Mouse (Mus musculus) limb, embryonic 11.5 days (tissue): Measurements from ENCODE around the gene Pth1r. TPM values are rescaled to one million over a fixed set of nuclear protein-coding genes. Genes with fewer than 3 reads are reported as not detected.
"Not testable (repeated sequence)": the region's sequence is repeated elsewhere in the genome, so short reads cannot be mapped to it uniquely, and the experiment has no call there.

Source experiments
- ATAC-seq: fragments of 200-750 bp; cut with Nextera tagmentation; 2 replicates; pipeline ENCODE4 v1.8.0; 2017; ENCODE audit warnings: low read depth; ENCODE audit not compliant: insufficient number of reproducible peaks, low FRiP score, low TSS enrichment
- DNase-seq: peaks from one replicate; pipeline ENCODE4 v3.0.0-alpha.2; 2015; ENCODE audit warnings: low spot score
- H3K27ac ChIP-seq: fragments of 300-500 bp; sonication (generic); replicated peaks from 2 replicates; pipeline ENCODE4 v1.5.1; 2014; ENCODE audit warnings: low read depth, mild to moderate bottlenecking, low read length
- H3K27me3 ChIP-seq: fragments of 300-500 bp; sonication (generic); 2 replicates; pipeline ENCODE4 v1.6.1; 2014; ENCODE audit warnings: mild to moderate bottlenecking, low read length, mixed read lengths; ENCODE audit not compliant: control insufficient read depth, insufficient read depth
- H3K36me3 ChIP-seq: fragments of 300-500 bp; sonication (generic); 2 replicates; pipeline ENCODE4 v1.6.1; 2014; ENCODE audit warnings: mild to moderate bottlenecking, low read length, moderate library complexity, mixed read lengths; ENCODE audit not compliant: control insufficient read depth, insufficient read depth
- H3K4me1 ChIP-seq: fragments of 300-500 bp; sonication (generic); 2 replicates; pipeline ENCODE4 v1.6.1; 2014; ENCODE audit warnings: low read length, mixed read lengths; ENCODE audit not compliant: control insufficient read depth, insufficient read depth
- H3K4me2 ChIP-seq: fragments of 300-500 bp; sonication (generic); 2 replicates; pipeline ENCODE4 v1.6.1; 2014; ENCODE audit warnings: low read depth, mild to moderate bottlenecking, moderate library complexity; ENCODE audit not compliant: severe bottlenecking
- H3K4me3 ChIP-seq: fragments of 300-500 bp; sonication (generic); 2 replicates; pipeline ENCODE4 v1.5.1; 2014; ENCODE audit warnings: low read depth, low read length
- H3K9ac ChIP-seq: fragments of 300-500 bp; sonication (generic); 2 replicates; pipeline ENCODE4 v1.6.1; 2014; ENCODE audit warnings: mild to moderate bottlenecking, low read length
- H3K9me3 ChIP-seq: fragments of 300-500 bp; sonication (generic); 2 replicates; pipeline ENCODE4 v1.6.1; 2016; ENCODE audit warnings: low read length; ENCODE audit not compliant: control insufficient read depth
- WGBS: fragments of 180-500 bp; shearing (Covaris S2); extraction: QIAGEN DNeasy Blood & Tissue Kit; methylation state at CpG from one replicate; pipeline ENCODE4 v1.1.7; 2014; 5-methylcytosine and 5-hydroxymethylcytosine counted together
- polyA plus RNA-seq: library from polyadenylated mRNA; unstranded; fragments of >200 nt; fragmentation: Nextera tagmentation; extraction: Ambion mirVana; gene quantifications from 2 replicates; pipeline ENCODE4 v1.2.1, GENCODE M21; 2014

The Pth1r gene
- polyA plus RNA-seq, 1 experiment from 2014 or later = 30.1 TPM

DNA sequence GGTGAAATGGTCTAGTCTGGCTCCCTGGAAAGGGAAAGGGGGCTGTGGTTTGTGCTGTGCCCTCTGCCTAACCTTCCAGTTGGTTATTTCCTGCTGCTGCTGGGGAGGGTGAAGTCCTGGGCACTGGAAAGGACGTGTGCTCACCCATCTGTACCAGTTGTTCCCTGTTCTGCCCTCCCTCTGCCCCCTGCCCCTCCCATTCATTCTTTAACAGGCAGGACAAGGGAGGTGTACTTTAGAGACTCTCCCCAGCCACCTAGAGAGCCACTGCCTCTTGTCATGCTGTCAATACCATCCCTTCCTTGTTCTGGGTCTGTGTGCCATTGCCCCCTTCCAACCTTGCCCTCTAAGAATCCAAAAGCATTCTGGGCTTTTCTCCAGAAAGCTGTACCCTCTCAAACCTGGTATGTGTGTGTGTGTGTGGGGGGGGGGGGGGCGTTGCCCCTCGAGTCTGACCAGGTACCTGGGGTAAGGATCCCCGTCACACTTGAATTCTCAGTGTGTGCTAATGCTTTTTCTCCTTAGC lies 63.3 kb downstream of the Pth1r start:
- ATAC-seq (no peak), DNase-seq (no peak)
- no peak overlapping the region for H3K9ac ChIP-seq
- H3K27ac ChIP-seq = no peak overlapping the region
- H3K4me1 ChIP-seq = peaks cover 6% of the 10 kb centered on the region; the same call in 1 of the 2 replicates
- H3K4me2 ChIP-seq = no peak overlapping the region
- no peak overlapping the region for H3K4me3 ChIP-seq
- 68% methylated on average over 4 of the region's 4 CpGs for WGBS
- no peaks in the 10 kb centered on the region for H3K9me3 ChIP-seq
- no peaks in the 10 kb centered on the region for H3K27me3 ChIP-seq
- H3K36me3 ChIP-seq = no peaks in the 10 kb centered on the region

- H3K36me3 ChIP-seq, DNase-seq, H3K9ac ChIP-seq, H3K4me2 ChIP-seq, ATAC-seq, H3K27ac ChIP-seq, H3K9me3 ChIP-seq, H3K27me3 ChIP-seq, H3K4me3 ChIP-seq, H3K4me1 ChIP-seq: not testable (repeated sequence)
- WGBS = 83% methylated on average over 3 of the region's 3 CpGs
These were observed 64.2 kb downstream of the Pth1r start for GRCm38 (mm10) chr9:110682697-110683096.

DNA sequence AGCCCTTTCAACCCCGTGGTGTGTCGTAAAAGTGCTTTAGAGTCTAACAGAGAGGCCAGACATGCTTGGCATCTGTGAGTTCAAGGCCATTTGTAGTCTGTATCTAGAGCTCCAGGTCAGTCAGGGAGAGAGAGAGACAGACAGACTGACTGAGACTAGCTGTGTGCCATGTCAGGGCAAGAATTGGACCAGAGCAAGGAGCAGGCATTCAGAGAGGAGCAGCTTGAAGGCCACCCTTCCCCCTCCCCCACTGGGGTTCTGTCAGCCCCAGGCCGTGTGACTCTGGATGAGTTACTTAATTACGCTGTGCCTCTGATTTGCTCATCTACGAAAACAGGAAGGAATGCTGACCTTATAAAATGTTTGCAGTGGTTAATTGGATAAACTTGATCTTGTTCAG lies 64.7 kb downstream of the Pth1r start:
- Histone ChIP-seq H3K4me3 (no peak overlapping the region), H3K4me1 (peaks cover 6% of the 10 kb centered on the region; the same call in 1 of the 2 replicates)
- 59% methylated on average over 5 of the region's 5 CpGs for WGBS

GRCm38 (mm10) chr9:110681817-110682216 lies 65.1 kb downstream of the Pth1r start:
- H3K4me3 ChIP-seq = no peak overlapping the region
- no peak overlapping the region for H3K27ac ChIP-seq
- WGBS = 85% methylated on average over 9 of the region's 9 CpGs
- H3K9me3 ChIP-seq = no peaks in the 10 kb centered on the region
- no peak overlapping the region for H3K9ac ChIP-seq
- no peak for ATAC-seq
- H3K27me3 ChIP-seq = no peaks in the 10 kb centered on the region
- peaks cover 6% of the 10 kb centered on the region; the same call in 1 of the 2 replicates for H3K4me1 ChIP-seq
- H3K36me3 ChIP-seq = no peaks in the 10 kb centered on the region
- no peak for DNase-seq
- H3K4me2 ChIP-seq = no peak overlapping the region

More for the DNA sequence above, 64.7 kb downstream of the Pth1r start:
- H3K27ac ChIP-seq = no peak overlapping the region
- no peak overlapping the region for H3K9ac ChIP-seq
- H3K9me3 ChIP-seq = no peaks in the 10 kb centered on the region
- no peak overlapping the region for H3K4me2 ChIP-seq
- H3K36me3 ChIP-seq = no peaks in the 10 kb centered on the region
- DNase-seq (no peak), ATAC-seq (no peak)
- H3K27me3 ChIP-seq = no peaks in the 10 kb centered on the region

DNA sequence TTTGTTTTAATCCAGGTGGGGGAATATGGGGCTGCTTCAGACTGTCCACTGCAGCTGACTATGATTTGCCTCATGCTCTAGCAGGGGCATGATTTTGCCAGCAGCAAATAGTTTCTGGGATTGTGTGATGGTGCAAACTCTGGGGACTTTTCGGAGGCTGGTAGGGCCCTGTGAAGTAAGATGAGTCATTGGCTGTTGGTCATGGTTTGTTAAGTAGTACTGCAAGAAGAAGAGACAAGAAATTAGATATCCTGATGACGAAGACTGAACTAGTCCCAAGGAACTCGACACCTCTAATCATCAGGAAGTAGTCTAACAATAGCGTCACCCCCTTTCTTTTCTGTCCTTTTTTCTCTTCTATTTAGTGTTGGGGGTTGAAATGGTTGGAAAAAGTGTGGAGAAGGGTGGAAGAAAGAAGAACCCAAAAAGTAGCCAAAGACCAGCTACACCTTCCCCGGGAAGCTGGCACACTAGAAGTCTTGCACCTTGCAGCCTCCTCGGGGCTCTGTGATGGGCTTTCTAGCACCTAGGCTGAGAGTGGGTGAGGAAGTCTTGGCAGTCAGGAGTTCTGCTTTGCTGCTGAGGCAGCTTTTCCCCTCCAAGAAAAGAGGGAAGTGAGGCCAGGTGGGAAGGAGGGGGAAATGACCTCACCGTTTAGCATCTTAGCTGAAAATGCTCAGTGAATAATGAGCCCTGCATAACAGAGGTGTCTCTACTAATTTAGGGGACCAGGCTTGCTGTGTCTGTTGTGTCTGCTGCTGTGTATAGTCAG lies 66.0 kb downstream of the Pth1r start:
- Histone ChIP-seq H3K27me3 (no peaks in the 10 kb centered on the region), H3K9me3 (no peaks in the 10 kb centered on the region), H3K4me2 (no peak overlapping the region), H3K27ac (no peak overlapping the region), H3K9ac (no peak overlapping the region), H3K4me3 (no peak overlapping the region), H3K36me3 (no peaks in the 10 kb centered on the region), H3K4me1 (peaks cover 6% of the 10 kb centered on the region; the same call in 1 of the 2 replicates)
- 80% methylated on average over 7 of the region's 7 CpGs for WGBS
- no peak for ATAC-seq
- DNase-seq = no peak

DNA sequence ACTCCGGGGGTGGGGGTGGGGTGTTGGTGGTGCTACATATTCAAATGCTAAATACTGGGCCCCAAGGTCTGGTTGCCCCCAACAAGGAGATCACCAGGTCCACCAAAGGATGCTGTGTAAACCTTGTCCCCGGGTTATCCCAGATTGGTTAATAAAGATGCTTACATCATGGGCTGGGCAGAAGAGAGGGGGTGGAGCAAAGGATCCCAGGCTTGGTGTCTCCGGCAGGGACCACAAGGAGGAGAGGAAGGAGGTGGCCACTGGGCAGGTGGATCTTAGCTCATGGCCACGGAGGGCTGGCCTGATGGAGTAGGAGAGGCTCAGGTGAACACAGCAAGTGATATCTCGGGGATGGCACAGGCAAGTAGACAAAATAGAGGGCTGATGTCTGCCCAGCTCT lies 68.1 kb downstream of the Pth1r start:
- Histone ChIP-seq H3K4me3 (no peak overlapping the region), H3K4me1 (peaks cover 6% of the 10 kb centered on the region; the same call in 1 of the 2 replicates), H3K27me3 (no peaks in the 10 kb centered on the region), H3K36me3 (no peaks in the 10 kb centered on the region), H3K4me2 (no peak overlapping the region), H3K9ac (no peak overlapping the region), H3K27ac (no peak overlapping the region), H3K9me3 (no peaks in the 10 kb centered on the region)
- no peak for DNase-seq
- 78% methylated on average over 5 of the region's 5 CpGs for WGBS
- no peak for ATAC-seq

- Histone ChIP-seq H3K9ac (no peak overlapping the region), H3K4me1 (no peaks in the 10 kb centered on the region), H3K36me3 (no peaks in the 10 kb centered on the region), H3K9me3 (no peaks in the 10 kb centered on the region), H3K4me2 (no peak overlapping the region), H3K27ac (no peak overlapping the region), H3K4me3 (no peak overlapping the region), H3K27me3 (no peaks in the 10 kb centered on the region)
- ATAC-seq (no peak), DNase-seq (no peak)
- WGBS = 84% methylated on average over 8 of the region's 8 CpGs
These were observed 70.4 kb downstream of the Pth1r start for GRCm38 (mm10) chr9:110676492-110676911.

GRCm38 (mm10) chr9:110673107-110673752 lies 73.7 kb downstream of the Pth1r start:
- H3K27ac ChIP-seq = no peak overlapping the region
- no peaks in the 10 kb centered on the region for H3K4me1 ChIP-seq
- H3K36me3 ChIP-seq = no peaks in the 10 kb centered on the region
- DNase-seq (no peak), ATAC-seq (no peak)
- no peak overlapping the region for H3K4me2 ChIP-seq
- no peaks in the 10 kb centered on the region for H3K27me3 ChIP-seq
- 81% methylated on average over 10 of the region's 10 CpGs for WGBS
- no peak overlapping the region for H3K9ac ChIP-seq
- H3K9me3 ChIP-seq = no peaks in the 10 kb centered on the region
- H3K4me3 ChIP-seq = no peak overlapping the region
